Mouse (Mus musculus): ENCODE data around the gene Mrps10.
"Not testable (repeated sequence)": the region's sequence is repeated elsewhere in the genome, so short reads cannot be mapped to it uniquely, and the experiment has no call there.

DNA sequence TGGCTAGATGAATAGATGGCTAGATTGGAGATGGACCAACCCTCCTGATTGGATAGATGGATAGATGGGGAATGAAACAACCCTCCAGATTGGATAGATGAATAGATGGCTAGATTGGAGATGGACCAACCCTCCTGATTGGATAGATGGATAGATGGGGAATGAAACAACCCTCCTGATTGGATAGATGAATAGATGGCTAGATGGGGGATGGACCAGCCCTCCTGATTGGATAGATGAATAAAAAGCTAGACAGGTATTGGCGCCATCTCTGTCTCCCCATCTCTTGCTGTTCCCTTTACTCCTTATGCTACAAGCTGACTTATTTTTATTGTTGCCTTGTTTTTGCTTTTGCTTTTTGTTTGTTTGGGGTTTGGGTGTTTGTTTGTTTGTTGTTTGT is 53.9 kb downstream of the Mrps10 start:
- TF ChIP-seq CTCF (IDR thresholded peaks at IDR 0.05; ENCODE audit: control insufficient read depth, insufficient read depth, low read length); POLR2A (IDR thresholded peaks at IDR 0.05; ENCODE audit: borderline replicate concordance, control insufficient read depth, low read depth, low read length): not testable (repeated sequence)
